Mouse (Mus musculus) forebrain, embryonic 13.5 days (tissue): ENCODE measurements around the gene Nomo1. TPM values are rescaled to one million over a fixed set of nuclear protein-coding genes. Genes with fewer than 3 reads are reported as not detected.

Source experiments
- ATAC-seq: fragments of 200-750 bp; cut with Nextera tagmentation; 2 replicates; pipeline ENCODE4 v1.8.0; 2017
- H3K27ac ChIP-seq: fragments of 300-500 bp; sonication (generic); 2 replicates; pipeline ENCODE4 v1.5.1; 2015; ENCODE audit warnings: inconsistent platforms, mild to moderate bottlenecking, moderate library complexity
- H3K27me3 ChIP-seq: fragments of 300-500 bp; sonication (generic); 2 replicates; pipeline ENCODE4 v1.6.1; 2015; ENCODE audit warnings: mild to moderate bottlenecking, inconsistent platforms
- H3K36me3 ChIP-seq: fragments of 300-500 bp; sonication (generic); 2 replicates; pipeline ENCODE4 v1.6.1; 2015; ENCODE audit warnings: mild to moderate bottlenecking, inconsistent platforms; ENCODE audit not compliant: poor library complexity, severe bottlenecking
- H3K4me1 ChIP-seq: fragments of 300-500 bp; sonication (generic); 2 replicates; pipeline ENCODE4 v1.6.1; 2015; ENCODE audit warnings: inconsistent platforms
- H3K4me2 ChIP-seq: fragments of 300-500 bp; sonication (generic); 2 replicates; pipeline ENCODE4 v1.6.1; 2015; ENCODE audit warnings: inconsistent platforms, mild to moderate bottlenecking, moderate library complexity
- H3K4me3 ChIP-seq: fragments of 300-500 bp; sonication (generic); 2 replicates; pipeline ENCODE4 v1.5.1; 2015; ENCODE audit warnings: mild to moderate bottlenecking, inconsistent platforms
- H3K9ac ChIP-seq: fragments of 300-500 bp; sonication (generic); 2 replicates; pipeline ENCODE4 v1.6.1; 2015; ENCODE audit warnings: mild to moderate bottlenecking, inconsistent platforms
- H3K9me3 ChIP-seq: fragments of 300-500 bp; sonication (generic); replicated peaks from 2 replicates; pipeline ENCODE4 v1.6.1; 2016; ENCODE audit warnings: inconsistent platforms
- WGBS: fragments of 180-500 bp; shearing (Covaris S2); methylation state at CpG from one replicate; pipeline ENCODE4 v1.1.7; 2015; 5-methylcytosine and 5-hydroxymethylcytosine counted together
- polyA plus RNA-seq: library from polyadenylated mRNA; unstranded; fragments of >200 nt; fragmentation: Nextera tagmentation; extraction: Ambion mirVana; gene quantifications from 2 replicates; pipeline ENCODE4 v1.2.1, GENCODE M21; 2015

Nomo1 gene
- polyA plus RNA-seq, 1 experiment from 2014 or later = 30.7 TPM

GRCm38 (mm10) chr7:46110079-46110478 is 76.6 kb downstream of the Nomo1 start:
- H3K9ac ChIP-seq = no peak overlapping the region
- H3K27me3 ChIP-seq = no peaks in the 10 kb centered on the region
- no peak overlapping the region for H3K27ac ChIP-seq
- H3K9me3 ChIP-seq = no peaks in the 10 kb centered on the region
- no peak for ATAC-seq
- no peaks in the 10 kb centered on the region; the same call in 1 of the 2 replicates for H3K36me3 ChIP-seq
- H3K4me2 ChIP-seq = no peak overlapping the region
- no peak overlapping the region for H3K4me3 ChIP-seq
- H3K4me1 ChIP-seq = peaks cover 10% of the 10 kb centered on the region
- WGBS = 78% methylated on average over 3 of the region's 3 CpGs

DNA sequence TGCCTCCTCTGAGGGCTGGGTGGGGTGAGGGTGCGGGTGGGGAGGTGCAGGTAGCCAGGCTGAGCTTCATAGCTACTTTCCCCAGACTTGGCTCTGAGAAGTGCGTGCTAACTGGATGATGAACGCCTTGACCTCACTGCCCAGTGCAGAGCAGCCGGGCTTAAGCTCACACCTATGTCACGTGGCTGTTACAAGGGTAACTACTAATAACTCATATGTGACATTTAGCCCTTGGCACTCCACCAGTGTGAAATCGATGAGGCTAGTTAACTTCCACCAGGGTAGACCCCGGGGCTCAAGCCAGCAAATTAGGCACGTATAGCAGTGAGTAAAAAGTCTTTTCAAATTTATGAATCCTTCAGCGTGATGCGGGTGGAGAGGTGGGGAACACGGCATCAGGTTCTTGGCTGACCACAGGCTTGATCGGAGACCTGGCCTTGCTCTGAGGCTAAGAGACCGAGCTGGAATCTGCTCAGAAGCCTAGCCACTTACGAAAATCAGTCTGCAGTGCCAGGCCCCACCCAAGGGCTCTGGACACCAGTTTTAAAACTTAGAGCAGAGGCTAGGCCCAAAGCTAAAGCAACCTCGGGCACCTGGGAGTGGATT is 77.8 kb downstream of the Nomo1 start:
- WGBS = 87% methylated on average over 15 of the region's 15 CpGs
- Histone ChIP-seq H3K9me3 (no peaks in the 10 kb centered on the region), H3K9ac (no peak overlapping the region), H3K27ac (no peak overlapping the region), H3K4me3 (no peak overlapping the region), H3K36me3 (no peaks in the 10 kb centered on the region; the same call in 1 of the 2 replicates), H3K27me3 (no peaks in the 10 kb centered on the region), H3K4me1 (peaks cover 15% of the 10 kb centered on the region), H3K4me2 (no peak overlapping the region)
- ATAC-seq = no peak

DNA sequence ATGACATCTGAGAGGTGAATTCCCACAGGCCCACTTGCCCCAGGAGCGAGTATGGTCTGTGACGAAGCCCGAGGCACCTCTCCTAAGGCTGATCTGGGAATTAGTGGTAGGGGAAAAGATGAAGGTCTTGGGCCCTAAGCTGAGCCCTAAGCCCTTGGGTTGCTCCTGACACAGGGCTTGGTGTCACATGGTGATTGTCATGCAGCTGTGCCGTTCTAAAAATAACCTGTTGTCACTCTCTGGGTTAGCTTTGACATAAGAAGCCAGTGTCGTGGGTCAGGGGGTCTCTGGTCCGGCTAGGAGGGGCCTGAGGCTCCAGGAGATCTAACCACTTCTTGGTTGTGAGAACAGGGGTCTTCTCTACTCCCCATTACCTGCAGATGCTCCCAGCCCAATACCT is 78.4 kb downstream of the Nomo1 start:
- H3K4me1 ChIP-seq = peaks cover 16% of the 10 kb centered on the region
- H3K36me3 ChIP-seq = no peaks in the 10 kb centered on the region; the same call in 1 of the 2 replicates
- no peak overlapping the region for H3K4me2 ChIP-seq
- no peak overlapping the region for H3K27ac ChIP-seq
- 77% methylated on average over 6 of the region's 6 CpGs for WGBS
- H3K27me3 ChIP-seq = no peaks in the 10 kb centered on the region
- no peak overlapping the region for H3K9ac ChIP-seq
- H3K9me3 ChIP-seq = no peaks in the 10 kb centered on the region
- no peak overlapping the region for H3K4me3 ChIP-seq
- ATAC-seq = no peak

DNA sequence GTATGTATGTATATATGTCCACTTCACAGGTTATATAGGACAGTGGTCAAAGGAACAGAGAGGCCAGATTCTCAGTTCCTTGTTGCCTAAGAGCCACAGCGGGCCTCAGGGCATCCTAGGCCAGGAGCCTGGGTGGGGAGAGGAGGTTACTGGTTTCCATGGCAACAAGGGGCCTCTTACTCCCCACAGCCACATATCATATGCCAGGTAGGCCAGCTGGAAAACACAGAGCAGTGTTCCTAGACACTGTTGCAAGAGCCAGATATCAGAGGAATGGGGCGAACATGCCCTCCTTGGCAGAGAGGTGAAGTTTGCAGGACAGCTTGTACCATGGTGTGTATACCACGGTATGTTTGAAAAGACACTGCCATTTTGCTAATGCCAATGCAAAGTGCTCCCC is 79.9 kb downstream of the Nomo1 start:
- no peak overlapping the region; the same call in 1 of the 2 replicates for H3K9ac ChIP-seq
- no peaks in the 10 kb centered on the region for H3K27me3 ChIP-seq
- peaks cover 16% of the 10 kb centered on the region for H3K4me1 ChIP-seq
- peak overlapping the region; percentile 6; the same call in 1 of the 2 replicates for H3K27ac ChIP-seq
- ATAC-seq = no peak
- H3K36me3 ChIP-seq = no peaks in the 10 kb centered on the region
- 53% methylated on average over 3 of the region's 3 CpGs for WGBS
- H3K4me3 ChIP-seq = no peak overlapping the region
- no peak overlapping the region for H3K4me2 ChIP-seq
- peaks cover 6% of the 10 kb centered on the region; the same call in 1 of the 2 replicates for H3K9me3 ChIP-seq

DNA sequence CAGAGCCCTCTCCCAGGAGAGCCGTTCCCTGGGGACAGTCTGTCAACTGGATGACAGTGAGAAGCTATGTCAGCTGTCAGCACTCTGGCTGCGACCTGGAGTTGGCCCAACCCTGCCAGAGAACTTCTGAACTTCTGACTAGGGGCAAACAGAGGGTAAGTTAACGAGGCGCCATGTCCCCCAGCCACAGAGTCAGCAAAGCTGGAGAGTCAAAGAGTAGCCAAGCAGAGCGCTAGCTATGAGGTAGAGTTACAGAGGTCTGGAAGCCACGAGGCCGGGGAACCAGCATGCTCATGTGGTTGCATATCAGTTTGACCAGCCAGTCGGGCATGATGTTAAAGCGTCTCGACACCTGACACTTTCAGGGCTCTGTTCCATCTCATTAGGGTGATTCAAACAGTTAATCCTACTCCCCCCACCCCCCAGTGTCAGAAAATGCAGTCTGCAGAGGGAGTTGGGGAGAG is 82.7 kb downstream of the Nomo1 start:
- peaks cover 16% of the 10 kb centered on the region for H3K4me1 ChIP-seq
- H3K9ac ChIP-seq = no peak overlapping the region
- ATAC-seq = no peak
- H3K36me3 ChIP-seq = no peaks in the 10 kb centered on the region
- WGBS = 55% methylated on average over 10 of the region's 10 CpGs
- H3K27me3 ChIP-seq = no peaks in the 10 kb centered on the region
- no peak overlapping the region for H3K27ac ChIP-seq
- no peak overlapping the region for H3K4me3 ChIP-seq
- H3K9me3 ChIP-seq = peaks cover 6% of the 10 kb centered on the region; the same call in 1 of the 2 replicates
- no peak overlapping the region for H3K4me2 ChIP-seq

- no peak for ATAC-seq
- no peaks in the 10 kb centered on the region for H3K36me3 ChIP-seq
- H3K27me3 ChIP-seq = no peaks in the 10 kb centered on the region
- H3K27ac ChIP-seq = no peak overlapping the region
- peaks cover 16% of the 10 kb centered on the region for H3K4me1 ChIP-seq
- peaks cover 6% of the 10 kb centered on the region; the same call in 1 of the 2 replicates for H3K9me3 ChIP-seq
- H3K4me3 ChIP-seq = no peak overlapping the region
- WGBS = 96% methylated on average over 16 of the region's 16 CpGs
- H3K9ac ChIP-seq = no peak overlapping the region
- H3K4me2 ChIP-seq = no peak overlapping the region
Measured at GRCm38 (mm10) chr7:46117035-46117434, 83.5 kb downstream of the Nomo1 start.

GRCm38 (mm10) chr7:46122964-46123363 is 89.5 kb downstream of the Nomo1 start:
- no peak overlapping the region for H3K4me2 ChIP-seq
- 80% methylated on average over 4 of the region's 4 CpGs for WGBS
- no peak overlapping the region for H3K4me3 ChIP-seq
- H3K9ac ChIP-seq = no peak overlapping the region
- H3K9me3 ChIP-seq = no peaks in the 10 kb centered on the region
- H3K36me3 ChIP-seq = no peaks in the 10 kb centered on the region
- H3K27me3 ChIP-seq = no peaks in the 10 kb centered on the region
- no peak overlapping the region for H3K27ac ChIP-seq
- ATAC-seq = no peak
- peaks cover 6% of the 10 kb centered on the region for H3K4me1 ChIP-seq

DNA sequence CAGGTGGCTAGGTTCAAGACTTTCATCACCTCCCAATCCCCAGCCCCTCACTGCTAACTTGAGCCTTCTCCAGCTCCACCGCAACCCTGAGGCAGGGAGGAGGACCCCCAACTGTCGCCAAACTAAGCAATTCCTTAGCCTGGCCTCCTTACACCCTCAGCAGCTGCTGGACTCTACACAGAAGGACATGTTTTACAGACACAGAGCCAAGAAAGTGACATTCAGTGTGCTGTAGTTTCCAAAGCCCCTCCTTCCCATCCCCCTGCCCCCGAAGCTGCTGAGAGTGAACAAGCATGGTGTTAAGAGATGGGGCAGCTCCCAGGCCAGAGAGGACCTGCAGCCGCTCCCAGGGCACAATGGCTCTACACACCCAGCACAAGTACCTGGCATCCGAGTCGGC is 91.0 kb downstream of the Nomo1 start:
- Histone ChIP-seq H3K9ac (0 out of 2 replicates have a peak overlapping the region, but pooled peaks have one; percentile 31), H3K4me1 (peaks cover 19% of the 10 kb centered on the region), H3K27ac (no peak overlapping the region), H3K27me3 (no peaks in the 10 kb centered on the region), H3K36me3 (no peaks in the 10 kb centered on the region), H3K4me2 (no peak overlapping the region), H3K9me3 (no peaks in the 10 kb centered on the region), H3K4me3 (no peak overlapping the region)
- WGBS = 73% methylated on average over 6 of the region's 6 CpGs
- ATAC-seq = peak; percentile 63; the same call in 1 of the 2 replicates

GRCm38 (mm10) chr7:46125340-46125739 is 91.8 kb downstream of the Nomo1 start:
- H3K4me2 ChIP-seq = no peak overlapping the region
- no peak for ATAC-seq
- H3K4me1 ChIP-seq = peaks cover 25% of the 10 kb centered on the region
- H3K9ac ChIP-seq = no peak overlapping the region
- no peaks in the 10 kb centered on the region for H3K27me3 ChIP-seq
- H3K36me3 ChIP-seq = no peaks in the 10 kb centered on the region
- H3K27ac ChIP-seq = no peak overlapping the region
- 90% methylated on average over 11 of the region's 11 CpGs for WGBS
- no peaks in the 10 kb centered on the region for H3K9me3 ChIP-seq
- no peak overlapping the region for H3K4me3 ChIP-seq

DNA sequence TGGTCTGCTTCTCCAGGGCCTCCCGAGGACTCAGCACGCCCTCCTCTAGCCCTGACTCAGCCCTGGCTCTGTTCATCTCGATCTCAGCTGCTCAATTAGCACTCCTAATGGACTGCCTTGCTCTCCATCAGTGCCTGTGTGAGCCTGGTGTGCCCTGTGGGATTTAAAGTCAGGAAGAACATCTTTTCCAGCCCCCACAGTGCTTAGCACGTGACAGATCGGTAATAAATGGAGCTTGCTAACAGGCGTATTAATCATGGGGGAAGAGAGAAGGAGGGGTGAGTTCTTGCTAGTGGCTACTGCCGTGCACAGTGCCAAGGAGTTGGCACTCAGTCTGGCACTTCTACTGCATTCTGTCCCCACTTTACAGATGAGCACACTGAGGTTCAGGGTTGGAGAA is 94.7 kb downstream of the Nomo1 start:
- no peak overlapping the region for H3K4me2 ChIP-seq
- no peaks in the 10 kb centered on the region for H3K36me3 ChIP-seq
- ATAC-seq = 0 out of 2 replicates have a peak, but pooled peaks have one; percentile 16
- 43% methylated on average over 7 of the region's 7 CpGs for WGBS
- peak overlapping the region; percentile 25; the same call in 1 of the 2 replicates for H3K27ac ChIP-seq
- no peaks in the 10 kb centered on the region for H3K27me3 ChIP-seq
- H3K4me3 ChIP-seq = no peak overlapping the region
- H3K4me1 ChIP-seq = peaks cover 38% of the 10 kb centered on the region
- no peaks in the 10 kb centered on the region for H3K9me3 ChIP-seq
- H3K9ac ChIP-seq = no peak overlapping the region

DNA sequence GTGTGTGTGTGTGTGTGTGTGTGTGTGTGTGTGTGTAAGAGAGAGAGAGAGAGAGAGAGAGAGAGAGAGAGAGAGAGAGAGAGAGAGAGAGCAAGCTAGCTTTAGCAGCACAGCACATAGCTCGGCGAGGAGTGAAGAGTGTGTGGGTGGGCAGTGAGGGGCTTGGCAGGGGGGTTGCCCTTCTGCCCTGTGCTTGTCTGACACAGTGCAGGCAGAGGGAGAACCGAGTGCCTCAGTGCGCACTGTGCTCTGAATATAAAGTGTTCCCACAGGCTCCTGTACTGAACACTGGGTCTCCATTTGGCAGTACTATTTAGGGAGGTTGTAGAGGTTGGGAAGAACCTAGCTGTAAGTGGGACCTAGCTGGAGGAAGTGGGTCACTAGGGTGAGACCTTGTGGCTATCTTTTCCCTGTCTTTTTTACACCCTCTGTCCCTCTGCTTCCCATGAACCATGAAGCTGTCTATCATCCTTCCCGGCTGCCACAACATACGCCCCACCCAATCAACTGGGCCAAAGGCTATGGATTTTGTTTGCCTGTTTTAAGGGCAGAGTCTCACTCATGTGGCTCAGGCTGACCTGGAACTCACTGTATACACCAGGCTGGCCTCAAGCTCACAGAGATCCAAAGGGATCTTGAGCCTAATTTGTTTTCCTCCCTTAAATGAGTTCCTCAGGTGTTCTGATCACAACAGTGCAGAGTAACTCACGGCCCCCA is 96.1 kb downstream of the Nomo1 start:
- WGBS = 52% methylated on average over 6 of the region's 7 CpGs
- H3K4me3 ChIP-seq = no peak overlapping the region
- peak; percentile 46; the same call in 1 of the 2 replicates for ATAC-seq
- H3K27ac ChIP-seq = no peak overlapping the region
- no peak overlapping the region for H3K9ac ChIP-seq
- no peaks in the 10 kb centered on the region for H3K36me3 ChIP-seq
- H3K9me3 ChIP-seq = no peaks in the 10 kb centered on the region
- peaks cover 43% of the 10 kb centered on the region for H3K4me1 ChIP-seq
- H3K4me2 ChIP-seq = no peak overlapping the region
- no peaks in the 10 kb centered on the region for H3K27me3 ChIP-seq

DNA sequence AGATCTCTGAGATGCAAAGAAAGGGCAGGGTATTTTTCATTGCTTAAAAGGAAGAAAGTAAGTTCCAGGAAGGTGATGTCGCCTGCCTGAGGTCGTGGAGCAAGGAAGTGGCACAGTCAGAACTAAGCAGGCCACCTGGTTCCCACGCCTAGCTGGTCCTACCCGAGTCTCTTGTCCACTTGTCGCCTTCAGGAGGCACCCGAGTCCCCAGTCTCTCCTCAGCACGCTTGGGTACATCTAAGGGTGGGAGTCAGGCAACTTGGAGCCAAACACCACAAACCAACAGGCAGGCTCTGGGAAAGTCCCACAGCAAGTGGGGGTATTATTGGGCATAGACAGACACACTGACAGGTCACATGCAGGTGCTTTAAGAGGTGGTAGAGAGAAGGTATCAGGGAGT is 97.2 kb downstream of the Nomo1 start:
- no peaks in the 10 kb centered on the region for H3K9me3 ChIP-seq
- H3K4me2 ChIP-seq = no peak overlapping the region
- no peak for ATAC-seq
- H3K27me3 ChIP-seq = no peaks in the 10 kb centered on the region
- peaks cover 44% of the 10 kb centered on the region for H3K4me1 ChIP-seq
- no peak overlapping the region for H3K27ac ChIP-seq
- H3K9ac ChIP-seq = no peak overlapping the region
- 75% methylated on average over 7 of the region's 7 CpGs for WGBS
- H3K4me3 ChIP-seq = no peak overlapping the region
- H3K36me3 ChIP-seq = no peaks in the 10 kb centered on the region
